Mouse (Mus musculus) mouse embryonic stem cell (cell line): ENCODE measurements at regions not wholly inside any gene's neighbourhood (a gene's known extent, or its start where the extent isn't known, plus 50 kb on each side); places are given as distances from the start of the nearest gene placed in this dataset.

Experiments
- in situ Hi-C, 2 experiments: fragments of 300-500 bp; cut with MboI; formaldehyde crosslinking; loops; 1 replicate in 1 of 2; 3 replicates in 1 of 2; pipeline ENCODE4 v1.14.3; 2019 to 2020; ENCODE audit warnings: low sequenced_read_pairs in 2 of 2, low pct_unique_long_range_greater_than_20kb in 1 of 2, mixed read lengths in 1 of 2; ENCODE audit not compliant: unreplicated experiment in 1 of 2

- in situ Hi-C loops, result no loop called here
Observed at GRCm38 (mm10) chr1:35806731-35807130, 261.5 kb upstream of the Hs6st1 start.

GRCm38 (mm10) chr1:35808894-35809293 lies 259.3 kb upstream of the Hs6st1 start:
- in situ Hi-C loops, result no loop called here

- in situ Hi-C loops, result no loop called here
Observed at GRCm38 (mm10) chr1:35809341-35809740, 258.9 kb upstream of the Hs6st1 start.

- in situ Hi-C loops, result no loop called here
Observed at GRCm38 (mm10) chr1:35810571-35811342, 257.4 kb upstream of the Hs6st1 start.

DNA sequence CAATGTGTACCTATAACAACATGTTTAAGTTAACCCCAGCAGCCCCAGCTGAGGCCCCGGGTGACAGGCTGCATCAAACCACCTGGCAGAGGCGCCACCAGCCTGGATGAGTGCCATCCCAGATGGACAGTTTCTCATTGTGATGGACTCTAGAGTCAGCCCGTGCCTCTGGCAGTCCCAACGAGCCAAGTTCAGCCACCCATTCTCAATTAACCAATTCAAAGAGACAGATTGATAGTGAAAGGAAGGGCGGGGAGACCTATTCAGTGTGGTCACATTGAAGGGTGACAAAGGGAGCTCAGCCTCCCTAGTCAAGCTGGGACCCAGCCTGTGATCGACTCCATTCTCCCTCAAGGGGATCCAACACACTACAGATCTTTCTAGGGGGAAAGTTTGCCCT lies 256.8 kb upstream of the Hs6st1 start:
- in situ Hi-C loops, result no loop called here

- in situ Hi-C loops, result no loop called here
Observed at GRCm38 (mm10) chr1:35811795-35812194, 256.4 kb upstream of the Hs6st1 start.

DNA sequence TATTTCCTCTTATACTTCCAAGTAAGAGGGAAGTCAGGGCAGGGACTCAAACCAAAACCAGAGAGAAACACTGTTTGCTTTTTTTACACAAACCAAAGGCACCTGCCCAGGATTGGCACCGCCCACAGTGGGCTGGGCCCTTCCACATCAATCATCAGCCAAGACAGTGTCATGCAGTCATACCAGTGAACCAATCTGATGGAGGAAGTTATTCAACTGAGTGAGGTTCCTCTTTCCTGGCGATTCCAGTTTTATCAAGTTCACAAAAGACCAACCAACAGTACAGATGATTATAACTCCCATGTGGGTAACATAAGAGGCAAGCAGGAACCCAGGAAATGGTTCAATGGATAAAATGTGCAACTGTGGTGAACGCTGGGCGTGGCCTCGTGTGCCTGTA lies 254.6 kb upstream of the Hs6st1 start:
- in situ Hi-C loops, result no loop called here

- in situ Hi-C loops, result no loop called here
Observed at GRCm38 (mm10) chr1:35814207-35814606, 254.0 kb upstream of the Hs6st1 start.

DNA sequence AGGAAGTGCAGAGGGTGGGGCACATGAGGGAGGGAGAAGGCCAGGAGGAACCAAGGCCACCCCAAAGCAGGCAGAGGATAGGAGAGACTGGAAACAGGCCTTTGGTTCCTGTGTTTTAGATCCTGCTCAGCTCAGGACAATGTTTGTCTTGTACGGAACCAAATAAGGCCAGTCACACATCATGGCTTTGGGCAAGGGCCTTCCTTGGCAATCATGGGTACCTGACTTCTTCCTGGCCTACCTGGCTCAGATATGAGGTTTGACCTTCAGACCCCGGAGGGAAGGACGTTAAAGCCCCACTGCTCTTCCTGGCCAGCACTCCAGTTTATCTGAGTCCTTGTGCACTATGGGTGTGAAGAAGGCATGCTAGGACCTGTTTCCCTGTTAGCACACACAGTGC lies 253.4 kb upstream of the Hs6st1 start:
- in situ Hi-C loops, result no loop called here

- in situ Hi-C loops, result no loop called here
Observed at GRCm38 (mm10) chr1:35821791-35822190, 246.4 kb upstream of the Hs6st1 start.

- in situ Hi-C loops, result no loop called here
Observed at GRCm38 (mm10) chr1:35822376-35823202, 245.6 kb upstream of the Hs6st1 start.

DNA sequence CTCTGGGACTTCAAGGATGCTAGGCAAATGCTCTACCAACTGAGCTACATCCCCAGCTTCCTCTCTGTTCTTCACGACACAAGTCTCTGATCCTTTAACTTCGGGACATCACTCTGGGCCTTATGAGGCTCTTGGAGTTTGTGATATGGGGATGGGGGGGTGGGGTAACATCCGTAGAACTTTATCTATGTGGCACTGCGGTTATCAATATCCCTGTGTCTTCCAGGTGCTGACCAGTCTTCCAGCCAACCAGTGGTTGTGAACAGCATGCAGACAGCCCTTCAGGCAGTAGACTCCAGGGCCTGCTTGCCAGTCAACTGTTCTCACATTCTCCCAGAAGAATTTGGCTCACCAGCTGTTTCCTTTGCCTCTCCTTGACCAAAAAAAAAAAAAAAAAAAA lies 244.7 kb upstream of the Hs6st1 start:
- in situ Hi-C loops, result no loop called here

GRCm38 (mm10) chr1:35823981-35824880 lies 244.0 kb upstream of the Hs6st1 start:
- in situ Hi-C loops, result no loop called here

DNA sequence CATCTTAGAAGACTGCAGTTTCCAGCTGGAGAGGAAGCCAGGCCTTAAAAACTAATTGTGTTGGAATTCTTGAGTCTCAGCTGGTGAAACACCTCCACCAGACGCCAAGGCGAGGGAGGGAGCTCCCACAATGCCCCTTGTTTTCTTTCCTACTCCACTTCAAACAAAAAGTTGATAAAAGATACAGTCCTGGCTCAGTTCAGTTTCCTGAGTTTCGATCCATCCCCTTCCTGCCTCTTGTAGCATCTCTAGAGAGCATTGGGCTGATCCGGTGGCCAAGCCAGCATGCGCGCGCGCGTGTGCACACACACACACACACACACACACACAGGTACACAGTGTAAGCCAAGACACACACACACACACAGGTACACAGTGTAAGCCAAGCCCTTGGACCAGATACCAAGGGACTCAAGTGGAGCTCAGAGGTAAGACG lies 242.7 kb upstream of the Hs6st1 start:
- in situ Hi-C loops, result loop anchor here in 1 of 2 experiments (25.0 kb wide), 1 partner anchor 437 kb away; the partner anchor contains the start of gene Neurl3

- in situ Hi-C loops, result loop anchor here in 1 of 2 experiments (25.0 kb wide), 1 partner anchor 436 kb away; the partner anchor contains the start of gene Neurl3
Observed at GRCm38 (mm10) chr1:35826575-35827114, 241.6 kb upstream of the Hs6st1 start.

- in situ Hi-C loops, result loop anchor here in 1 of 2 experiments (25.0 kb wide), 1 partner anchor 435 kb away; the partner anchor contains the start of gene Neurl3
Observed at GRCm38 (mm10) chr1:35827471-35827870, 240.7 kb upstream of the Hs6st1 start.

GRCm38 (mm10) chr1:35834180-35834579 lies 234.0 kb upstream of the Hs6st1 start:
- in situ Hi-C loops, result loop anchor here (10.0 to 25.0 kb wide), 2 partner anchors 311 to 428 kb away; partner anchors contain the start of gene Neurl3 (in 1 of the 2)

DNA sequence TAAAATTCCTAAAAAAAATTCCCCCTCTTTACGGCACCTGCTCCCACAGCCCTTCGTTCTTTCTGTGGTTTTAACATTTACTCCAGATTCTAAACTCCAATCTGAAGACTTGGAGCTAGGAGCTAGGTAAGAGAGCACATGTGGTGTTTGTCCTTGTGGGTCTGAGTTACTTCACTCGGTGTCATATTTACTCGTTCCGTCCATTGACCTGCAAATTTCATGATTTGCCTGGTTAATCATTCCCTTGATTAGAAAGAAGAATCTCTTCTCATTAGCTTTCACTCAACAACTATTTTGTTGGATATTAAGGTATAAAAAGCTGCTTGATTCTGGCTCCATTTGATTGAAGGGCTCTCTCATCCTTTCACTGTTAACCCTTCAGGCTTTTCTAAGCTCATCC lies 231.6 kb upstream of the Hs6st1 start:
- in situ Hi-C loops, result loop anchor here (10.0 to 25.0 kb wide), 2 partner anchors 308 to 426 kb away; partner anchors contain the start of gene Neurl3 (in 1 of the 2)
